Mouse (Mus musculus) cerebellum, adult 18-20 months (tissue): ENCODE measurements at regions not wholly inside any gene's neighbourhood (a gene's known extent, or its start where the extent isn't known, plus 50 kb on each side); places are given as distances from the start of the nearest gene placed in this dataset.

Experiments used
- DNase-seq, 2 experiments: peaks; one replicate each; pipeline ENCODE4 v3.0.0; 2021

- DNase-seq = no peak
Measured at GRCm38 (mm10) chr10:71485063-71485762, 137.7 kb downstream of the Ipmk start.

GRCm38 (mm10) chr10:71489791-71490190, 142.2 kb downstream of the Ipmk start:
- DNase-seq = no peak

- DNase-seq = no peak
Measured at GRCm38 (mm10) chr10:71502096-71502495, 154.5 kb downstream of the Ipmk start.

- DNase-seq = no peak
Measured at GRCm38 (mm10) chr10:71504219-71504618, 156.7 kb downstream of the Ipmk start.

- DNase-seq = no peak
Measured at GRCm38 (mm10) chr10:71525290-71525689, 177.7 kb downstream of the Ipmk start.

DNA sequence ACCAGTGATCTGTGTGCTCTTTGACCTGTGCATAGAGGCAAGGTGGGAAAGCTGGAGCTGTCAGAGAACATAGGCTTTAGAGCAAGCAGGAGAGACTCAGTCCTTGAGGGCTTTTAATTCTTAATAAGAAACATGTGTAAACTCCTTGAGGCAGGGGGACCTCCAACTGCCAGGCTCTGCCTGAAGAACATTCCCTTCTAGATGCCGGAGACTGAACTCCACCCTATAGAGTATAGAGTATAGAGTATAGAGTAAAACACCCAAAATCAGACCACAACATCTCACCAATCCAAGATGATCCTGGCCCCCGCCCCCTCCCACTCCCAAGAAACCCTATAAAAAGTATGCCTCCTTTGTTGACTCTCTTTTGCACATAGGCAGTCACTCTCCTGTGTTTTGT, 186.2 kb downstream of the Ipmk start:
- no peak for DNase-seq

DNA sequence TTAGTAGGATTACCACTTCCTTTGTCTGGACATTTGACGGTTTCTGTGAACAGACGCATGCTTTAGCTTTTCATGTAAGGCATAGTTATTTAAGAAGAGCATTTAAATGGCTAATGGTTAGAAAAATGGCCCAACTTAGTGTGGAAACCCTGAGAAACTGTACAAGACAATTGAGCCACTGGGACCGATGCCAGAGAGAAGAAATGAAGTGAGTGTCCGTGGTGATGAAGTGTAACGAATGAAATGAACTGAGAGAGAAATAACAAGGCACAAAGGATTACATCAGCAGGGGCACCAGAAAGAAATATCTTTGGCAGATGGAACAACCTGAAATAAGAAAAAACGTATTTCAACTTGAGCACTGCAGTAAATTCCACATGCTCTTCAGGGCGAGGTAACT, 197.9 kb downstream of the Ipmk start:
- DNase-seq = no peak

- no peak for DNase-seq
Measured at GRCm38 (mm10) chr10:71546507-71546906, 198.9 kb downstream of the Ipmk start.

DNA sequence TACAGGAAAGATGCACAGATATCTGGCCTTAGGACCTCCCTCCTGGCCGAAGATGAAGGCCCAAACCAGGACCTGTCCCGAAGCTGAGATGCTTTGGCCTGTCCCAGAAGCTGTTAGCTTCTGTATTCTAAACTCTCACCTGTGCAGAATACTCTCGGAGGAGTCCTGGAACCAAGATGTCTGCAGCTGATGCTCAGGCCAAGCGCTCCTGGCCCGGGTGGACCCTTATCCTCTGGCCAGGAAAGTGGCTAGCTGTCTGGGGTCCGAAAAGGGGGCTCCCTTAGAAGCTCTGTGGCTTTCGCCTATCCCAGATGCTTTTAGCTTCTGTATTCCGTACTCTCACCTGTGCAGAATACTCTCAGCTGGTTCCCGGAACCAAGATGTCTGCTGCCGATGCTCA, 236.2 kb downstream of the Ipmk start:
- DNase-seq = no peak

DNA sequence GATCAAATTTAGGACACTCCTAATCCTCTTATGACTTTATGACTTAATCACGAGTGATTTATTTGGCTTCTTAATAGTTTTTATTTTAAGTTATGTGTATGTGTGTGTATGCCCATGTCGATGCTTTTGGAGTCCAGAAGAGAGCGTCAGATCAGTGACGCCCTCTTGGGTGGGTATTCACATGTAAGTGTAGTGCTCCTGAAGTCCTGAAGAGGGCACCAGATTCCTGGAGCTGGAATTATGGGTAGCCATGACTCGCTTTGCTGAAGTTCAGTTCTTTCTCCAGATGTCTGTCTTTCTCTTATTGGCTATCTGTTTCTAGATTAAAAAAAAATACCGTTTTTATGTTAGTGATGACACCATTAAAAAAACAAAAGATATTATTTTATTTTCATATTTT, 251.0 kb downstream of the Ipmk start:
- DNase-seq = no peak

DNA sequence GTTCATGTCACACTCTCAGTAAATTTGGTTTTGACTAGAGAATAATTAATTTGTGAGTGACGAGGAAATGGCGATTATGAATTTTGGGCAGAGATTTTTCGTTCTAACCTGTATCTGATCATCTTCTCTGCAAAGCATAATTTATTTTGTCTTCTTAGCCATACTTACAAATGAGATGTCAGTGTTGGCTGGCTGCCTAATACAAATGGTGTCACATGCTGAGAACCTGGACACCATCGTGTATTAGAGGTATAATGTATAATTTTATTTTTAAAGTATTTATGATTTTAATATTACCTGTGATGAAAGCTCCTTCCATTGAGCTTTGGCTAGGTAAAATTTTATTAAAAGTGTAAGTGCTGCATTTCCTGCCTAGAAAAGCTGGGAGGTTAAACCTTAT, 266.2 kb downstream of the Ipmk start:
- DNase-seq = no peak

DNA sequence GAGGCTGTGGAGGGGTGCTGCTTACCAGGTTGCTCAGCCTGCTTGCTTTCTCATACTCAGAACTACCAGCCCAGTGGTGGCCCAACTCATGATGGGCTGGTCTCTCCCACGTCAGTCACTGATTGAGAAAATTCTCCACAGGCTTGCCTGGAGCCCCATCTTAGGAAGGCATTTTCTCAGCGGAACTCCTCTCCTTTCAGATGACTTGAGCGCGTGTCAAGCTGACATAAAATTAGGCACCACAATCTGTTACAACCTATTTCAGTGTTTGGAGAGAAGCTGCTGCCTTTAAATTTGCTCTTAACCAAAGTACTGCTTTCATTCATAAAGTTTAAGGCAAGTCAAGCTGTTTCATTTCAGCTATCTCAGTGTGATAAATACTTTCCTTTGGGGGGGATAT, 269.6 kb downstream of the Ipmk start:
- DNase-seq = no peak

GRCm38 (mm10) chr10:71646071-71646470, 298.5 kb downstream of the Ipmk start:
- DNase-seq = no peak

DNA sequence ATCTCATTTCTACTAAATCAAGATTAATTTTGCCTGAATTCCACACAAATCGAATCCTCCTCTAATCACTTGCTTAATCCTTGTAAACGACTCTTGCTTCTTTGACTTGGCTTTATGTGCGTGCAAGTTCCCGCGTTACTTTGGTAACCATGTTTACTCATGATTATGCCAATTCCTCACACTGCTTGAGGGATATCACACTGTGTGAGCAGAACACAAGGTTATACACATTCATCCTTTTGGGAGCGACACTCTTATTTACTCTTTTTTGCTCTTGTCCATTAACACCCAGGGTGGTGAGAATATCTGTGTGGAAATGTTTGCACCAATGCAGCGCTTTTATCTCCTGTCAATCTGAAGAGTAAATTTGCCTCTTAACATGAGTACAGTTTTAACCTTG, 310.0 kb downstream of the Ipmk start:
- no peak for DNase-seq

GRCm38 (mm10) chr10:71663545-71663944, 316.0 kb downstream of the Ipmk start:
- DNase-seq = no peak

- no peak for DNase-seq
Measured at GRCm38 (mm10) chr10:71667160-71667571, 319.6 kb downstream of the Ipmk start.

- DNase-seq = no peak
Measured at GRCm38 (mm10) chr10:71679240-71679639, 331.7 kb downstream of the Ipmk start.

- no peak for DNase-seq
Measured at GRCm38 (mm10) chr10:71713456-71713855, 365.9 kb downstream of the Ipmk start.

- DNase-seq = no peak
Measured at GRCm38 (mm10) chr10:71727746-71728145, 380.2 kb downstream of the Ipmk start.

DNA sequence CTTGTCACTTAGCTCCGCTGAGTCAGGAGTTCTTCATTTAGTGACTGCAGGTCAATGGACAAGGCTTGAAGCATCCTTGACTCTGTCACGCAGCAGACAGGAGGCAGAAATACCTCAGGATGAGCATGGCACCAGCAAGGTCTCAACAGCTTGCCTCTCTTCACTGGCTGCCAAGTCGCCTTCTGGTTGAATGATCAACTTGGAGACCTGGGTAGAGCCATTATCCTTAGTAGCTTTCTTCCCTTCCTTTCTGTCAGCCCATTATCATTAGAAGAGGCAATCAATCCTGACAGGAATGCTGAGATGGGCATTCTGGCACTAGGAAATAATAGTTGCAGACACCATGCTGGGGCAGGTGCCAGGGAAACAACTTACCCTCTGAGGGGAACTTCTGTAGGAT, 386.3 kb downstream of the Ipmk start:
- peak; percentile 16 to 32 for DNase-seq

- DNase-seq = no peak
Measured at GRCm38 (mm10) chr10:71734481-71734880, 386.9 kb downstream of the Ipmk start.

- DNase-seq = no peak
Measured at GRCm38 (mm10) chr10:71738280-71738679, 390.7 kb downstream of the Ipmk start.

DNA sequence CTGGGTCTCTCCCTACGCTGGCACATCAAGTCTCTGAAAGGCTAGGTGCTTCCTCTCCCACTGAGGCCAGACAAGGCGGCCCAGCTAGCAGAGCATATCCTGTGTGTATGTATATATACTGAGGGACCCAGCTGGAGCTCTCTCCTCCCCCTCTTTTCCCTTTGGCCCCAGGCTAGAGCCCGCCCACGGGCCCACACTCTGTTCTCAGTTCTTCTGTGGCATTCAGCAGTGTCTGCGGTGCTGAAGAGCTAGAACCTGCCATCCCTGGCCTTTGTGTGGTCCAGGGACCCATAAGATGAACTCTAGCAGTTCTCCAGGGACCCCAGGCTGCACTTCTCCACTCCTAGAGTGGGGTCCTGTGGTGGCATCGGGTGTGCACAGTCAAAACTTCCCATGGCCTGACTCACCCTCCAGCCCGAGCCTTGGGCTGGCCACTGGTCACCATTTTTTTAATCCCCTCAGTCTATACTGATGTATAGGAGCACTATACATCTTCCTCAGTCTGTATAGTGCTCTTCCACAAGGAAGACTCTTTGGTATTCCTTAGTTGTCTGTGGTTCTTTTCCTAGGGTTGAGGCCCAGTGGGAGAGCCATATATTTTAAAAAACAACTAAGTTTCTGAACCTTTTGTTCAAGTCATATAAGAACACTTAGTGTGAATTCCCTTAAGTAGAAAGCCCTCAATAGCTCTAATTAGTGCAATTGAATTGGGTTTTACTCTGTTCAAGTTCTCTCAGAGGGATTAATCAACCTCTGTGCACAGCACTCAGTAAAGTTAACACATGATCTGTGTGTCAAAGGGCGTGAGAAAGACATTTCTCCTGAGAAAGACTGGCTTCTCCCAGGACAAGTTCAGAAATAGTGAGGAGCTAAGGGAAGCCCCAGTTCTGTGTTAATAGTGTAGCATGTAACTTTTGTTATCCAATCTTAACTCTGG, 401.3 kb downstream of the Ipmk start:
- no peak for DNase-seq

DNA sequence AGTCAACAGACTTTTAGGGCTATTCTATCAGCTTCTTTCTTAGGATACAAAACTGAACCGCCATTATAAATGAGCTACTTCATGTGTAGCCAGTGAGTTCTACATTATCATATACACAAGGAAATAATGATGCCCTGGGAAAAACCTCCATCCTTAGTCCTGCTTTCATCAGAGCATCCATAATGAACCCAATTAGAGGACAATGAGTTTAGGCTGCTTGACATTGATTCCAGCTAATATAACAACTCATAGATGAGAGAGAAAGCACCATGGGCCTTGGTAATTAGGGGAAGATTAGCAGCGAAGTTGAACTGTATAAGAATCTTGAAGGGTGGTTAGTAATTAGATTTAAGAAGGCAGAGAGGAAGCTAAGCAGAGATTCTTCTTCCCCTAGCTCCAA, 405.7 kb downstream of the Ipmk start:
- no peak for DNase-seq
